Mouse (Mus musculus): ENCODE measurements around the gene Gcnt4. TPM values are rescaled to one million over a fixed set of nuclear protein-coding genes. Genes with fewer than 3 reads are reported as not detected.

Gcnt4 gene
- polyA plus RNA-seq, 1 experiment, result 5.6 TPM

- TF ChIP-seq FOSL1 (IDR thresholded peaks at IDR 0.05; ENCODE audit: insufficient read depth, low read length, poor library complexity, severe bottlenecking) (no peak), USF1 (IDR thresholded peaks at IDR 0.05; ENCODE audit: low read depth) (no peak), MYOG (IDR thresholded peaks at IDR 0.05; ENCODE audit: control insufficient read depth, extremely low read depth, insufficient read length) (no peak), CTCF (IDR thresholded peaks at IDR 0.05; ENCODE audit: control insufficient read depth, insufficient read depth, insufficient read length) (no peak), MAX (IDR thresholded peaks at IDR 0.05) (no peak)
- no peak overlapping the region for H3K4me3 ChIP-seq (ENCODE audit: insufficient read depth, poor library complexity, severe bottlenecking)
- H3K79me2 ChIP-seq (ENCODE audit: control insufficient read depth, insufficient read depth), result no peaks in the 10 kb centered on the region
- H3K27me3 ChIP-seq (ENCODE audit: control insufficient read depth, insufficient read depth, insufficient read length), result no peaks in the 10 kb centered on the region
- H3K36me3 ChIP-seq (ENCODE audit: control insufficient read depth, insufficient read depth), result no peaks in the 10 kb centered on the region
- no peak overlapping the region for H3ac ChIP-seq (ENCODE audit: control insufficient read depth, insufficient read length, low read depth)
- H3K79me3 ChIP-seq (ENCODE audit: low read depth), result no peaks in the 10 kb centered on the region
Measured at GRCm38 (mm10) chr13:96995243-96995642, 70.8 kb downstream of the Gcnt4 start.

- no peaks in the 10 kb centered on the region for H3K79me3 ChIP-seq (ENCODE audit: low read depth)
- no peaks in the 10 kb centered on the region for H3K36me3 ChIP-seq (ENCODE audit: control insufficient read depth, insufficient read depth)
- H3K27me3 ChIP-seq (ENCODE audit: control insufficient read depth, insufficient read depth, insufficient read length), result no peaks in the 10 kb centered on the region
- H3K79me2 ChIP-seq (ENCODE audit: control insufficient read depth, insufficient read depth), result no peaks in the 10 kb centered on the region
- TF ChIP-seq CTCF (IDR thresholded peaks at IDR 0.05; ENCODE audit: control insufficient read depth, insufficient read depth, insufficient read length) (no peak), MYOG (IDR thresholded peaks at IDR 0.05; ENCODE audit: control insufficient read depth, extremely low read depth, insufficient read length) (no peak), MYOD1 (IDR thresholded peaks at IDR 0.05; ENCODE audit: control insufficient read depth, insufficient read length, low read depth) (no peak), CEBPB (IDR thresholded peaks at IDR 0.05; ENCODE audit: low read depth) (no peak)
- no peak overlapping the region for H3K4me3 ChIP-seq (ENCODE audit: insufficient read depth, poor library complexity, severe bottlenecking)
- no peak overlapping the region for H3ac ChIP-seq (ENCODE audit: control insufficient read depth, insufficient read length, low read depth)
Measured at GRCm38 (mm10) chr13:96997080-96997479, 72.6 kb downstream of the Gcnt4 start.

Other genes with a start within 250 kb of the Gcnt4 start
- not detected for gene Ankrd31, start 176.4 kb upstream of the Gcnt4 start, polyA plus RNA-seq (2012; fragmentation: generic; extraction: Trizol)
- not detected for gene 1700029F12Rik, start 109.7 kb downstream of the Gcnt4 start, polyA plus RNA-seq (2012; fragmentation: generic; extraction: Trizol)
- 0.09 TPM for gene Fam169a, start 142.6 kb downstream of the Gcnt4 start, polyA plus RNA-seq (2012; fragmentation: generic; extraction: Trizol)
- gene Gm6169, start 174.5 kb downstream of the Gcnt4 start, polyA plus RNA-seq (2012; fragmentation: generic; extraction: Trizol), result 4.4 TPM
- gene Gfm2, start 213.2 kb downstream of the Gcnt4 start, polyA plus RNA-seq (2012; fragmentation: generic; extraction: Trizol), result 13.7 TPM
- gene Nsa2, start 213.2 kb downstream of the Gcnt4 start, polyA plus RNA-seq (2012; fragmentation: generic; extraction: Trizol), result 91.6 TPM

All from C2C12 (cell line).